Mouse (Mus musculus) kidney, postnatal 0 days (tissue): ENCODE results near the gene Mul1. TPM values are rescaled to one million over a fixed set of nuclear protein-coding genes. Genes with fewer than 3 reads are reported as not detected.

Experiments
- ATAC-seq: fragments of 200-750 bp; cut with Nextera tagmentation; replicated peaks from 2 replicates; pipeline ENCODE4 v1.8.0; 2017; ENCODE audit warnings: low read depth, moderate number of reproducible peaks, moderate TSS enrichment, moderate library complexity; ENCODE audit not compliant: low FRiP score
- DNase-seq: peaks from one replicate; pipeline ENCODE4 v3.0.0-alpha.2; 2016; ENCODE audit warnings: low spot score
- H3K27ac ChIP-seq: fragments of 300-500 bp; sonication (generic); 2 replicates; pipeline ENCODE4 v1.5.1; 2014; ENCODE audit warnings: mild to moderate bottlenecking
- H3K27me3 ChIP-seq: fragments of 300-500 bp; sonication (generic); 2 replicates; pipeline ENCODE4 v1.6.1; 2014; ENCODE audit warnings: low read length, mixed read lengths; ENCODE audit not compliant: insufficient read depth
- H3K36me3 ChIP-seq: fragments of 300-500 bp; sonication (generic); 2 replicates; pipeline ENCODE4 v1.6.1; 2014; ENCODE audit warnings: low read length, mixed read lengths; ENCODE audit not compliant: insufficient read depth
- H3K4me1 ChIP-seq: fragments of 300-500 bp; sonication (generic); replicated peaks from 2 replicates; pipeline ENCODE4 v1.6.1; 2014; ENCODE audit warnings: antibody characterized with exemption, low read length, mixed read lengths; ENCODE audit not compliant: insufficient read depth
- H3K4me2 ChIP-seq: fragments of 300-500 bp; sonication (generic); 2 replicates; pipeline ENCODE4 v1.6.1; 2014; ENCODE audit warnings: mild to moderate bottlenecking, low read length, moderate library complexity, mixed read lengths
- H3K4me3 ChIP-seq: fragments of 300-500 bp; sonication (generic); replicated peaks from 2 replicates; pipeline ENCODE4 v1.5.1; 2014; ENCODE audit warnings: low read depth, low read length
- H3K9ac ChIP-seq: fragments of 300-500 bp; sonication (generic); 2 replicates; pipeline ENCODE4 v1.6.1; 2014; ENCODE audit warnings: low read depth, low read length
- H3K9me3 ChIP-seq: fragments of 300-500 bp; sonication (generic); replicated peaks from 2 replicates; pipeline ENCODE4 v1.6.1; 2016; ENCODE audit warnings: low read length, inconsistent platforms, mixed read lengths
- CTCF ChIP-seq: IDR thresholded peaks from 2 replicates; pipeline ENCODE4 v1.5.1; 2016; ENCODE audit warnings: antibody characterized with exemption, low read depth, mild to moderate bottlenecking, moderate library complexity
- WGBS: fragments of 180-500 bp; shearing (Covaris S2); extraction: QIAGEN DNeasy Blood & Tissue Kit; methylation state at CpG from one replicate; pipeline ENCODE4 v1.1.7; 2014; 5-methylcytosine and 5-hydroxymethylcytosine counted together
- polyA plus RNA-seq: library from polyadenylated mRNA; unstranded; fragments of >200 nt; fragmentation: Nextera tagmentation; extraction: Ambion mirVana; gene quantifications from 2 replicates; pipeline ENCODE4 v1.2.1, GENCODE M21; 2015

Gene Mul1
- polyA plus RNA-seq, 1 experiment from 2014 or later: 23.6 TPM

- 3% methylated on average over 19 of the region's 22 CpGs for WGBS
- ATAC-seq (peak; percentile 81), DNase-seq (peak; percentile 92)
- H3K27me3 ChIP-seq: no peaks in the 10 kb centered on the region
- peaks cover 52% of the 10 kb centered on the region for H3K4me1 ChIP-seq
- H3K4me3 ChIP-seq: no peak overlapping the region
- H3K9me3 ChIP-seq: no peaks in the 10 kb centered on the region
- H3K36me3 ChIP-seq: no peaks in the 10 kb centered on the region
- TF ChIP-seq CTCF: no peak
- peak overlapping the region; percentile 83 for H3K27ac ChIP-seq
- no peak overlapping the region for H3K9ac ChIP-seq
- peak overlapping the region; percentile 38 for H3K4me2 ChIP-seq
Observed at GRCm38 (mm10) chr4:138464667-138465353, 30.3 kb downstream of the Mul1 start.

GRCm38 (mm10) chr4:138465446-138465845 lies 31.0 kb downstream of the Mul1 start:
- H3K36me3 ChIP-seq: no peaks in the 10 kb centered on the region
- no peak for ATAC-seq
- no peak for DNase-seq
- no peaks in the 10 kb centered on the region for H3K9me3 ChIP-seq
- H3K9ac ChIP-seq: no peak overlapping the region
- no peaks in the 10 kb centered on the region for H3K27me3 ChIP-seq
- peak overlapping the region; percentile 83 for H3K27ac ChIP-seq
- no peak overlapping the region for H3K4me2 ChIP-seq
- WGBS: 34% methylated on average over 8 of the region's 8 CpGs
- peaks cover 47% of the 10 kb centered on the region for H3K4me1 ChIP-seq
- H3K4me3 ChIP-seq: no peak overlapping the region
- no peak for TF ChIP-seq CTCF

DNA sequence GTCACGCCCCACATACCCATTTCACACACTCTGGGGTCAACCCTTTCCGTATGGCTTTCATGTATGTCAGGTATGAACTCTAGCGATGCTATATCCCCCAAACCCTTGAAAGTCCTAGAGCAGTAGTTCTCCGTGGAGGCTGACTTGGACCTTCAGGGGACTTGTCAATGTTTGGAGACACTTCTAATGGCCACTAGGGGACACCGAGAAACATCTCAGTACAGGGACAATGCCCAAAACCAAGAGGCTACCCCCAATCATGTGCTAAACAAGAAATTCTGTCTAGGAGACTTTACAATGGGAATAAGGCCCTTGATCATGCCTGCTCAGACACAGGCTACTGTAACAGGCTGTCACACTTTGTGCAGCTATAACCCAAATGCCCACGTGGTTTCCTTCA lies 32.2 kb downstream of the Mul1 start:
- Histone ChIP-seq H3K27me3 (no peaks in the 10 kb centered on the region), H3K4me1 (peaks cover 44% of the 10 kb centered on the region), H3K4me2 (no peak overlapping the region), H3K4me3 (no peak overlapping the region), H3K36me3 (no peaks in the 10 kb centered on the region), H3K9ac (no peak overlapping the region), H3K9me3 (no peaks in the 10 kb centered on the region), H3K27ac (no peak overlapping the region)
- 77% methylated on average over 6 of the region's 6 CpGs for WGBS
- ATAC-seq (no peak), DNase-seq (no peak)
- TF ChIP-seq CTCF: peak; percentile 44

DNA sequence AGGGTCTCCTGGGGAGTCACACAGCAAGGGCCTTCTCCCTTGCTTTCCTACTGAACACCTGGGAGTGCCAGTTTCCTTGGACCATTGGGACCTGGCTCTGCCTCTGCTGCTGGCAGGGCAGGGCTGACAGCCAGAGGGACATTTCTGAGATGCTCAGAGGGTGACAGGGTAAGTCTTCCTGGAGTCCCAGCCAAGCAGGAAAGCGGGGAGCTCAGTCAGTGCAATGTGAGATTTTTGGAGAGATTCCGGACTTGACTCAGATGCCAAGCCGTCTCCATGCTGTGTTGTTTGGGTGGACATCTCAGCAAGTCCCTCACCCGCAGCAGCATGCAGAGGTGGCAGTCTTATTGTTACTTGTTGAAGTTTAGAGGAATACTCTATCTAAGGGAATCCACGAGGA lies 33.0 kb downstream of the Mul1 start:
- Histone ChIP-seq H3K4me1 (peaks cover 41% of the 10 kb centered on the region), H3K4me2 (no peak overlapping the region), H3K9ac (no peak overlapping the region), H3K9me3 (no peaks in the 10 kb centered on the region), H3K4me3 (no peak overlapping the region), H3K27me3 (no peaks in the 10 kb centered on the region), H3K27ac (no peak overlapping the region), H3K36me3 (no peaks in the 10 kb centered on the region)
- DNase-seq: no peak
- WGBS: 68% methylated on average over 5 of the region's 5 CpGs
- TF ChIP-seq CTCF: no peak
- ATAC-seq: no peak

DNA sequence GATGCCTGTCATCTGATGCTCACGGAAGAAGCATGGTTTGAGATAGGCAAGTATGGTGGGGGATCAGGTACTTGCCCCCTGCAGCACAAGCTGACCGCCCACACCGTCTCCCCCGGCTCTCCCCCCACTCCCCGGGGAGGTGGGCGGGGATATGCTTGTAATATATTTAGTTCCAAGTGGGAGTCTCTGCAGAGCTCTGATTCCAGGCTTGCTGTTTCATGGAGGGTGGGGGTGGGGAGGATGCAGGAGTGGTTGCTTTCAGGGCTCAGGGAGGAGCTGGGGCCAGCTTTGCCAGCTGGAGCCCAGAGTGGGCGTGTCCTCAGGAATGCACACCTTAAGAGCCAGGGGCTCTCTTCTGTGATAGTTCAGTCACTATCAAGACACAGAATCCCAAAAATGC lies 34.6 kb downstream of the Mul1 start:
- Histone ChIP-seq H3K9ac (no peak overlapping the region), H3K27me3 (no peaks in the 10 kb centered on the region), H3K4me1 (peaks cover 35% of the 10 kb centered on the region), H3K4me2 (peak overlapping the region; percentile 19), H3K4me3 (no peak overlapping the region), H3K27ac (peak overlapping the region; percentile 13; the same call in 1 of the 2 replicates), H3K9me3 (no peaks in the 10 kb centered on the region), H3K36me3 (no peaks in the 10 kb centered on the region)
- 4% methylated on average over 7 of the region's 7 CpGs for WGBS
- TF ChIP-seq CTCF: no peak
- no peak for ATAC-seq
- peak; percentile 69 for DNase-seq

DNA sequence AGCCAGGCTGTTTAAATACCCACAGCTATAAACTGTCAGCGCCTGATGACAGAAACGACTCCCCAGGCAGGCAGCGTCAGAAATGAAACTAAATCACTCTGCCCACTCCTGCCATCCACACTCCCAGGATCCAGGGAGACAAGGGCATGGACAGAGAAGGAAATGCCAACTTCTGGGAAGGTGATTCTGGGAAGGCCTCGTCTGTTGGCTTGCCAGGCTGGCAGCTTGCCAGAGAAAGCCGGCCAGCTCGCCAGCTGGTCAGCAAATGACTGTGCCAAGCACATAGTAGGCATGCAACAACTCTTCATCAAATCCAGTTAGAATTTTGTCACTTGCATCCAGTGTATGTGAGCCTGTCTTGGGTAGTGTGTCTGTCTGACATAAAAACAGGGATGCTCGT lies 36.8 kb downstream of the Mul1 start:
- no peak overlapping the region for H3K4me2 ChIP-seq
- WGBS: 35% methylated on average over 7 of the region's 7 CpGs
- no peak for DNase-seq
- H3K27me3 ChIP-seq: no peaks in the 10 kb centered on the region
- no peaks in the 10 kb centered on the region for H3K9me3 ChIP-seq
- H3K4me3 ChIP-seq: no peak overlapping the region
- H3K36me3 ChIP-seq: no peaks in the 10 kb centered on the region
- no peak overlapping the region for H3K27ac ChIP-seq
- TF ChIP-seq CTCF: no peak
- H3K9ac ChIP-seq: no peak overlapping the region
- no peak for ATAC-seq
- peaks cover 19% of the 10 kb centered on the region for H3K4me1 ChIP-seq

GRCm38 (mm10) chr4:138479595-138479994 lies 45.1 kb downstream of the Mul1 start:
- H3K9me3 ChIP-seq: no peaks in the 10 kb centered on the region
- no peaks in the 10 kb centered on the region for H3K27me3 ChIP-seq
- no peak overlapping the region for H3K27ac ChIP-seq
- ATAC-seq (no peak), DNase-seq (no peak)
- no peak for TF ChIP-seq CTCF
- H3K4me2 ChIP-seq: no peak overlapping the region
- H3K36me3 ChIP-seq: no peaks in the 10 kb centered on the region
- H3K4me1 ChIP-seq: 0 out of 2 replicates have a peak, but pooled peaks cover 9% of the 10 kb centered on the region
- 79% methylated on average over 7 of the region's 7 CpGs for WGBS
- no peak overlapping the region for H3K4me3 ChIP-seq
- H3K9ac ChIP-seq: no peak overlapping the region
